Mouse (Mus musculus) forebrain, embryonic 15.5 days (tissue): ENCODE measurements at regions not wholly inside any gene's neighbourhood (a gene's known extent, or its start where the extent isn't known, plus 50 kb on each side); places are given as distances from the start of the nearest gene placed in this dataset.

ENCODE experiments used
- ATAC-seq: fragments of 200-750 bp; cut with Nextera tagmentation; replicated peaks from 2 replicates; pipeline ENCODE4 v1.8.0; 2017; ENCODE audit warnings: mild to moderate bottlenecking, moderate TSS enrichment, moderate library complexity
- H3K27ac ChIP-seq: fragments of 300-500 bp; sonication (generic); replicated peaks from 2 replicates; pipeline ENCODE4 v1.5.1; 2015; ENCODE audit warnings: mild to moderate bottlenecking, inconsistent platforms
- H3K27me3 ChIP-seq: fragments of 300-500 bp; sonication (generic); 2 replicates; pipeline ENCODE4 v1.6.1; 2015; ENCODE audit warnings: inconsistent platforms
- H3K36me3 ChIP-seq: fragments of 300-500 bp; sonication (generic); 2 replicates; pipeline ENCODE4 v1.6.1; 2015; ENCODE audit warnings: mild to moderate bottlenecking, inconsistent platforms
- H3K4me1 ChIP-seq: fragments of 300-500 bp; sonication (generic); 2 replicates; pipeline ENCODE4 v1.6.1; 2015; ENCODE audit warnings: inconsistent platforms
- H3K4me2 ChIP-seq: fragments of 300-500 bp; sonication (generic); replicated peaks from 2 replicates; pipeline ENCODE4 v1.6.1; 2015; ENCODE audit warnings: mild to moderate bottlenecking, inconsistent platforms
- H3K4me3 ChIP-seq: fragments of 300-500 bp; sonication (generic); 2 replicates; pipeline ENCODE4 v1.5.1; 2015; ENCODE audit warnings: mild to moderate bottlenecking, inconsistent platforms
- H3K9ac ChIP-seq: fragments of 300-500 bp; sonication (generic); replicated peaks from 2 replicates; pipeline ENCODE4 v1.6.1; 2015; ENCODE audit warnings: mild to moderate bottlenecking, inconsistent platforms
- H3K9me3 ChIP-seq: fragments of 300-500 bp; sonication (generic); 2 replicates; pipeline ENCODE4 v1.6.1; 2016; ENCODE audit warnings: inconsistent platforms
- WGBS: fragments of 180-500 bp; shearing (Covaris S2); methylation state at CpG from one replicate; pipeline ENCODE4 v1.1.7; 2015; ENCODE audit warnings: mixed read lengths; 5-methylcytosine and 5-hydroxymethylcytosine counted together

DNA sequence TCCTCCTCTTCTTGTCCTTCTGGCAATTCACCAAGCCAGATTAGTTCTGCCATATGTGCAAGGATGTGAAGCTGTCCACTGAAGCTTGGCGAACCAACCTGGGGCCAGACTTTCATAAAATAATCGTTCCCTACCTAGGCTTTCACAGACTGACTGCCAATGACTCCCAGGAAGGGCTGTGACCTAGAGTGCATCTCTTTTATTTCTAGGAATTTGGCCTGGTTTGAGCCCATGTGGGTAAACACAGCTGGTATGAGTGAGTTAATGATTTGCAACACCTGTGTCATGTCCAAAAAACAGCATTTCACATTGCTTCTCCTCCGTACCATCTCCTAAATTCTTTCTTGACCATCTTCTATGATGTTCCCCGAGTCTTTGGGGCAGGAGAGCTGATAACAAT lies 178.0 kb upstream of the A1bg start:
- Histone ChIP-seq H3K9me3 (no peaks in the 10 kb centered on the region), H3K4me2 (no peak overlapping the region), H3K27me3 (no peaks in the 10 kb centered on the region), H3K4me3 (no peak overlapping the region), H3K36me3 (no peaks in the 10 kb centered on the region), H3K27ac (no peak overlapping the region), H3K9ac (no peak overlapping the region), H3K4me1 (peaks cover 7% of the 10 kb centered on the region)
- ATAC-seq, result no peak
- 76% methylated on average over 4 of the region's 4 CpGs for WGBS

- Histone ChIP-seq H3K9ac (no peak overlapping the region), H3K4me1 (peaks cover 7% of the 10 kb centered on the region), H3K36me3 (no peaks in the 10 kb centered on the region), H3K27ac (no peak overlapping the region), H3K27me3 (no peaks in the 10 kb centered on the region), H3K4me3 (no peak overlapping the region), H3K9me3 (no peaks in the 10 kb centered on the region), H3K4me2 (no peak overlapping the region)
- ATAC-seq, result no peak
- WGBS, result 43% methylated on average over 1 of the region's 1 CpGs
Measured at GRCm38 (mm10) chr15:61098968-61099367, 176.2 kb upstream of the A1bg start.

GRCm38 (mm10) chr15:61098519-61098918 lies 175.7 kb upstream of the A1bg start:
- Histone ChIP-seq H3K9ac (no peak overlapping the region), H3K27me3 (no peaks in the 10 kb centered on the region), H3K27ac (no peak overlapping the region), H3K4me3 (no peak overlapping the region), H3K4me1 (peaks cover 7% of the 10 kb centered on the region), H3K9me3 (no peaks in the 10 kb centered on the region), H3K4me2 (no peak overlapping the region), H3K36me3 (no peaks in the 10 kb centered on the region)
- ATAC-seq, result no peak

- no peaks in the 10 kb centered on the region for H3K36me3 ChIP-seq
- WGBS, result 52% methylated on average over 3 of the region's 3 CpGs
- no peak overlapping the region for H3K4me2 ChIP-seq
- H3K4me3 ChIP-seq, result no peak overlapping the region
- H3K27me3 ChIP-seq, result no peaks in the 10 kb centered on the region
- H3K27ac ChIP-seq, result no peak overlapping the region
- peak; percentile 80 for ATAC-seq
- H3K9me3 ChIP-seq, result no peaks in the 10 kb centered on the region
- no peaks in the 10 kb centered on the region for H3K4me1 ChIP-seq
- no peak overlapping the region for H3K9ac ChIP-seq
Measured at GRCm38 (mm10) chr15:61096021-61096781, 173.4 kb upstream of the A1bg start.

GRCm38 (mm10) chr15:61055017-61055609 lies 132.3 kb upstream of the A1bg start:
- no peak overlapping the region for H3K4me2 ChIP-seq

DNA sequence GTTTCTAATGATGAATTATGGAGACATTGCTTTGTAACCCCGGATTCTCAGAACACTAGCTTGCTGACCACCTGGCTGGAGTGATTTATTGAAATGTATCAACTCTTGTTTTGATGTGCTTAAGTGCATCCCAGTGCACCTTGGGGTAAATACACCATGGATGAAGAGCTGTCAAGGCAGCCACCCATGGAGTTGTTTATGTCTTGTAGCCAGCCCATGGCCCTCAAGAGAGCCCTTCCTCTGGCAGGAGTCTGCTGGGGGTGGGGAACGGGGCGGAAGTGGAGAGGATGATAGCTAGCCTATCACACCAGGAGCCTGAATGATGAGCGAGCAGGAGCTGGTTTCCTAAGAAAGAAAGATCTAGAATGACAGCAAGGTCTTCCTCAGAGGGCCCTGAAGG lies 128.6 kb upstream of the A1bg start:
- 68% methylated on average over 4 of the region's 4 CpGs for WGBS
- ATAC-seq, result no peak
- Histone ChIP-seq H3K27me3 (no peaks in the 10 kb centered on the region), H3K27ac (no peak overlapping the region), H3K36me3 (no peaks in the 10 kb centered on the region), H3K4me2 (no peak overlapping the region), H3K4me3 (no peak overlapping the region), H3K4me1 (peaks cover 5% of the 10 kb centered on the region; the same call in 1 of the 2 replicates), H3K9ac (no peak overlapping the region), H3K9me3 (no peaks in the 10 kb centered on the region)

More at GRCm38 (mm10) chr15:61055017-61055609, 132.3 kb upstream of the A1bg start:
- ATAC-seq, result peak; percentile 67; the same call in 1 of the 2 replicates
- 30% methylated on average over 7 of the region's 7 CpGs for WGBS
- H3K4me3 ChIP-seq, result no peak overlapping the region
- no peaks in the 10 kb centered on the region for H3K9me3 ChIP-seq
- H3K36me3 ChIP-seq, result no peaks in the 10 kb centered on the region
- no peak overlapping the region for H3K9ac ChIP-seq
- no peak overlapping the region for H3K27ac ChIP-seq
- no peaks in the 10 kb centered on the region for H3K27me3 ChIP-seq
- peaks cover 5% of the 10 kb centered on the region; the same call in 1 of the 2 replicates for H3K4me1 ChIP-seq

DNA sequence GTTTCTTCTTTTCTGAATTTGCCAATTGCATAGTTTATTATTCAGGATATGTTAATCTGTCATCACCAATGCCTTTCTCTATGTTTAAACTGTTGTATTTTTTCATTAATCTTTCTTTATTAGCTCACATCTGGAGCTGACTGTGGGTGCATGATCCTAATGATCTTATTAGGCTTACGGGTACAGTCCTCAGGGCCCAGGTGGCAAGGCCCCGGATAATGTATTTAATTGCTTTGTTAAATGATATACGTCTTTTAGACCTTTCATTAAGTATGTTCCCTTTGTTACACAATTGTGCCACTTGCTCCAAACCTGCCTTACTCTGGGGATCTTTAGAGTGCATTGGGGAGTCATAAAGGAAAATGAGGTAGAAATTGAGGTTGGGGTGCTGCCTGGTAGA lies 86.7 kb upstream of the A1bg start:
- WGBS, result 57% methylated on average over 3 of the region's 3 CpGs
- Histone ChIP-seq H3K4me3 (no peak overlapping the region), H3K4me2 (no peak overlapping the region), H3K4me1 (no peaks in the 10 kb centered on the region), H3K27ac (no peak overlapping the region), H3K9ac (no peak overlapping the region), H3K36me3 (no peaks in the 10 kb centered on the region), H3K27me3 (no peaks in the 10 kb centered on the region), H3K9me3 (no peaks in the 10 kb centered on the region)
- ATAC-seq, result no peak

- Histone ChIP-seq H3K9ac (no peak overlapping the region), H3K27me3 (no peaks in the 10 kb centered on the region), H3K4me1 (no peaks in the 10 kb centered on the region), H3K9me3 (no peaks in the 10 kb centered on the region), H3K27ac (no peak overlapping the region), H3K4me3 (no peak overlapping the region), H3K36me3 (no peaks in the 10 kb centered on the region), H3K4me2 (no peak overlapping the region)
- 88% methylated on average over 3 of the region's 3 CpGs for WGBS
- no peak for ATAC-seq
Measured at GRCm38 (mm10) chr15:61007461-61008059, 84.7 kb upstream of the A1bg start.

DNA sequence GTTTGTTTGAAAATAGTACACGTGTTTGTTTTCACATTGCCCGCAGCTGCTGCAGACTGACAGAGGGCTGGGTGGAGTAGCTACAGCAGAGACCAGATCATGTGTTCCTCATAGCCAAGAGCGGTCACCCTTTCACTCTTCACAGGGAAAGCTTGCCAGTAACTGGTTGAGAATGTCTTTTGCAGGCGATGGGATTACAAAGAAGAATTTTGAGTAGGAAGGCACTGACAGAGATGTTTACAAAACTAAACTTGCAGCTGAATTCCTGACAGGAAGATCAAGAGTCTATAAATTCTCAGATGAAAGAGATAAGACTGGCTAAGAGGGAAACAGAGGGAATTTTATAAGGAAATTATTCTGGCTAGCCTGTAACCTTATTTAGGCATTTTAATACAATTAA lies 83.8 kb upstream of the A1bg start:
- WGBS, result 84% methylated on average over 4 of the region's 4 CpGs
- H3K4me2 ChIP-seq, result no peak overlapping the region
- no peaks in the 10 kb centered on the region for H3K27me3 ChIP-seq
- no peak for ATAC-seq
- no peak overlapping the region for H3K9ac ChIP-seq
- no peak overlapping the region for H3K27ac ChIP-seq
- no peaks in the 10 kb centered on the region for H3K4me1 ChIP-seq
- H3K36me3 ChIP-seq, result no peaks in the 10 kb centered on the region
- H3K9me3 ChIP-seq, result no peaks in the 10 kb centered on the region
- no peak overlapping the region for H3K4me3 ChIP-seq

DNA sequence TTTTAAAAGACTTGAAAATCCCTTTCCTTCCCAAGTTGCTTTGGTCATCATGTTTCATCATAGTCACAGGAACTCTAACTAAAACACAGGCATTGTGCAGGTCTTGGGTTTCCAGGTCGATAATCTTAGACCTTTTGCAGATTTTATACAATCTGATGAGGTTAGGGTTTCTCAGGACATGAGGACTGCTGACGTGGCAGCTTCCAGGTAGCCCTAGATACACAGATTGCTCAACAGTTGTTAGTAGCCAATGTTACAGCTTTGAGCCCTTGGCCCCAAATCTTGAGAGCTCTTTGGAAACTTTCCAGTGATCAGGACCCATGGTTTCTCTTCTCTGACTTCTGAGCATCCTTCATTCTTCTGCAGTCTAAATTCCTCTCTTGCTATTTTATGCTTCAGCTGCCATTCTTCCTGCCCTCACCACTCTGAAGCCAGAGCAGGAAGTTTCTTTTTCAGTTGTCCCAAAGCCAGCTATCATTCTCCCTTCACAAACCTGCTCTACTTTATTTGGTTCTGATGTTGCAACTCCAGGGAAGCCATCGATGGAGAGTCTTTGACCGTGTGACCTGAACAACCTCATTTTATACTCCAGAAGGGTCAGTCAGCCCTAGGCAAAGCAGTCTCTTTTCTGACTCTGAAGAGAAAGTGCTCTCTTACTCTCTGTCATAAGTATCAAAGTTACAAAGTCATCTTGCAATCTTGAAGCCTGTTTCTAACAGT lies 71.3 kb upstream of the A1bg start:
- no peak overlapping the region for H3K4me2 ChIP-seq
- ATAC-seq, result no peak
- H3K4me3 ChIP-seq, result no peak overlapping the region
- no peaks in the 10 kb centered on the region for H3K4me1 ChIP-seq
- no peak overlapping the region for H3K9ac ChIP-seq
- WGBS, result 86% methylated on average over 4 of the region's 4 CpGs
- no peaks in the 10 kb centered on the region for H3K36me3 ChIP-seq
- H3K9me3 ChIP-seq, result no peaks in the 10 kb centered on the region; the same call in 1 of the 2 replicates
- no peak overlapping the region for H3K27ac ChIP-seq
- no peaks in the 10 kb centered on the region for H3K27me3 ChIP-seq

GRCm38 (mm10) chr15:60993394-60993793 lies 70.6 kb upstream of the A1bg start:
- no peak overlapping the region for H3K27ac ChIP-seq
- H3K4me2 ChIP-seq, result no peak overlapping the region
- H3K4me3 ChIP-seq, result no peak overlapping the region
- no peak overlapping the region for H3K9ac ChIP-seq
- H3K27me3 ChIP-seq, result no peaks in the 10 kb centered on the region
- no peaks in the 10 kb centered on the region for H3K36me3 ChIP-seq
- ATAC-seq, result no peak
- H3K4me1 ChIP-seq, result no peaks in the 10 kb centered on the region
- WGBS, result 96% methylated on average over 2 of the region's 2 CpGs
- H3K9me3 ChIP-seq, result no peaks in the 10 kb centered on the region; the same call in 1 of the 2 replicates

GRCm38 (mm10) chr15:60982576-60982975 lies 59.8 kb upstream of the A1bg start:
- Histone ChIP-seq H3K27me3 (no peaks in the 10 kb centered on the region), H3K4me2 (no peak overlapping the region), H3K4me1 (no peaks in the 10 kb centered on the region), H3K27ac (no peak overlapping the region), H3K9ac (no peak overlapping the region), H3K9me3 (no peaks in the 10 kb centered on the region), H3K4me3 (no peak overlapping the region), H3K36me3 (no peaks in the 10 kb centered on the region)
- no peak for ATAC-seq
- 86% methylated on average over 2 of the region's 2 CpGs for WGBS
